Mouse (Mus musculus): ENCODE data around the gene Inafm1. TPM values are rescaled to one million over a fixed set of nuclear protein-coding genes. Genes with fewer than 3 reads are reported as not detected.
A peak's percentile ranks its signal among the peaks of the same experiment; 100 is the strongest.

The Inafm1 gene
- polyA plus RNA-seq, 1 experiment from 2014 or later: 32.0 TPM

GRCm38 (mm10) chr7:16284001-16284400, 10.6 kb upstream of the Inafm1 start:
- Histone ChIP-seq H3K9ac (ENCODE audit: low read depth, low read length) (no peak overlapping the region), H3K4me3 (replicated peaks; ENCODE audit: low read depth, low read length) (no peak overlapping the region), H3K4me2 (ENCODE audit: low read length) (no peak overlapping the region), H3K4me1 (replicated peaks; ENCODE audit: insufficient read depth, low read length) (no peaks in the 10 kb centered on the region), H3K27ac (no peak overlapping the region), H3K27me3 (ENCODE audit: insufficient read depth, low read length) (no peaks in the 10 kb centered on the region), H3K9me3 (replicated peaks; ENCODE audit: low read length) (no peaks in the 10 kb centered on the region), H3K36me3 (ENCODE audit: insufficient read depth, low read length) (peaks cover 27% of the 10 kb centered on the region)
- DNase-seq (ENCODE audit: low spot score): no peak
- no peak for TF ChIP-seq CTCF (IDR thresholded peaks at IDR 0.05; ENCODE audit: low read depth)
- 83% methylated on average over 8 of the region's 8 CpGs for WGBS
- ATAC-seq (replicated peaks; ENCODE audit: low FRiP score, low read depth): no peak

GRCm38 (mm10) chr7:16282334-16282733, 8.9 kb upstream of the Inafm1 start:
- WGBS: 86% methylated on average over 13 of the region's 13 CpGs
- no peak for DNase-seq (ENCODE audit: low spot score)
- no peak overlapping the region for H3K4me2 ChIP-seq (ENCODE audit: low read length)
- no peak overlapping the region for H3K27ac ChIP-seq
- H3K36me3 ChIP-seq (ENCODE audit: insufficient read depth, low read length): peaks cover 38% of the 10 kb centered on the region
- no peak for ATAC-seq (replicated peaks; ENCODE audit: low FRiP score, low read depth)
- no peak for TF ChIP-seq CTCF (IDR thresholded peaks at IDR 0.05; ENCODE audit: low read depth)
- H3K9ac ChIP-seq (ENCODE audit: low read depth, low read length): no peak overlapping the region
- H3K4me3 ChIP-seq (replicated peaks; ENCODE audit: low read depth, low read length): no peak overlapping the region
- H3K4me1 ChIP-seq (replicated peaks; ENCODE audit: insufficient read depth, low read length): no peaks in the 10 kb centered on the region
- no peaks in the 10 kb centered on the region for H3K9me3 ChIP-seq (replicated peaks; ENCODE audit: low read length)
- no peaks in the 10 kb centered on the region for H3K27me3 ChIP-seq (ENCODE audit: insufficient read depth, low read length)

- H3K27me3 ChIP-seq (ENCODE audit: insufficient read depth, low read length): no peaks in the 10 kb centered on the region
- WGBS: 89% methylated on average over 11 of the region's 11 CpGs
- H3K36me3 ChIP-seq (ENCODE audit: insufficient read depth, low read length): peaks cover 45% of the 10 kb centered on the region
- H3K4me3 ChIP-seq (replicated peaks; ENCODE audit: low read depth, low read length): no peak overlapping the region
- H3K27ac ChIP-seq: no peak overlapping the region
- TF ChIP-seq CTCF (IDR thresholded peaks at IDR 0.05; ENCODE audit: low read depth): no peak
- H3K4me1 ChIP-seq (replicated peaks; ENCODE audit: insufficient read depth, low read length): no peaks in the 10 kb centered on the region
- ATAC-seq (replicated peaks; ENCODE audit: low FRiP score, low read depth) (no peak), DNase-seq (ENCODE audit: low spot score) (no peak)
- H3K9me3 ChIP-seq (replicated peaks; ENCODE audit: low read length): no peaks in the 10 kb centered on the region
- H3K9ac ChIP-seq (ENCODE audit: low read depth, low read length): no peak overlapping the region
- H3K4me2 ChIP-seq (ENCODE audit: low read length): no peak overlapping the region
These were observed 7.3 kb upstream of the Inafm1 start for GRCm38 (mm10) chr7:16280721-16281120.

- no peak overlapping the region; the same call in 1 of the 2 replicates for H3K4me2 ChIP-seq (ENCODE audit: low read length)
- no peak for TF ChIP-seq CTCF (IDR thresholded peaks at IDR 0.05; ENCODE audit: low read depth)
- no peaks in the 10 kb centered on the region for H3K9me3 ChIP-seq (replicated peaks; ENCODE audit: low read length)
- ATAC-seq (replicated peaks; ENCODE audit: low FRiP score, low read depth): no peak
- H3K27me3 ChIP-seq (ENCODE audit: insufficient read depth, low read length): no peaks in the 10 kb centered on the region
- H3K36me3 ChIP-seq (ENCODE audit: insufficient read depth, low read length): peaks cover 27% of the 10 kb centered on the region
- peaks cover 5% of the 10 kb centered on the region for H3K4me1 ChIP-seq (replicated peaks; ENCODE audit: insufficient read depth, low read length)
- H3K9ac ChIP-seq (ENCODE audit: low read depth, low read length): no peak overlapping the region
- no peak overlapping the region for H3K4me3 ChIP-seq (replicated peaks; ENCODE audit: low read depth, low read length)
- WGBS: 87% methylated on average over 10 of the region's 10 CpGs
- no peak for DNase-seq (ENCODE audit: low spot score)
- H3K27ac ChIP-seq: no peak overlapping the region
These were observed 1.8 kb upstream of the Inafm1 start for GRCm38 (mm10) chr7:16274922-16275890.

GRCm38 (mm10) chr7:16273766-16274140, 336 bp upstream of the Inafm1 start:
- peak; percentile 94 for DNase-seq (ENCODE audit: low spot score)
- H3K4me1 ChIP-seq (replicated peaks; ENCODE audit: insufficient read depth, low read length): peaks cover 5% of the 10 kb centered on the region

GRCm38 (mm10) chr7:16272681-16273080, 736 bp downstream of the Inafm1 start:
- Histone ChIP-seq H3K27ac (peak overlapping the region; percentile 91), H3K36me3 (ENCODE audit: insufficient read depth, low read length) (peaks cover 18% of the 10 kb centered on the region), H3K9me3 (replicated peaks; ENCODE audit: low read length) (no peaks in the 10 kb centered on the region), H3K4me3 (replicated peaks; ENCODE audit: low read depth, low read length) (peak overlapping the region; percentile 66), H3K9ac (ENCODE audit: low read depth, low read length) (peak overlapping the region; percentile 77), H3K4me2 (ENCODE audit: low read length) (peak overlapping the region; percentile 84), H3K27me3 (ENCODE audit: insufficient read depth, low read length) (no peaks in the 10 kb centered on the region), H3K4me1 (replicated peaks; ENCODE audit: insufficient read depth, low read length) (peaks cover 5% of the 10 kb centered on the region)
- peak; percentile 79 for DNase-seq (ENCODE audit: low spot score)
- ATAC-seq (replicated peaks; ENCODE audit: low FRiP score, low read depth): peak; percentile 83
- under 1% methylated on average over 40 of the region's 46 CpGs for WGBS
- peak; percentile 25; the same call in 1 of the 2 replicates for TF ChIP-seq CTCF (IDR thresholded peaks at IDR 0.05; ENCODE audit: low read depth)

More at GRCm38 (mm10) chr7:16273766-16274140, 336 bp upstream of the Inafm1 start:
- peak overlapping the region; percentile 66 for H3K4me3 ChIP-seq (replicated peaks; ENCODE audit: low read depth, low read length)
- peak overlapping the region; percentile 84 for H3K4me2 ChIP-seq (ENCODE audit: low read length)
- H3K27ac ChIP-seq: peak overlapping the region; percentile 91
- no peaks in the 10 kb centered on the region for H3K9me3 ChIP-seq (replicated peaks; ENCODE audit: low read length)
- H3K9ac ChIP-seq (ENCODE audit: low read depth, low read length): peak overlapping the region; percentile 77
- peak; percentile 77 for ATAC-seq (replicated peaks; ENCODE audit: low FRiP score, low read depth)
- TF ChIP-seq CTCF (IDR thresholded peaks at IDR 0.05; ENCODE audit: low read depth): no peak
- H3K36me3 ChIP-seq (ENCODE audit: insufficient read depth, low read length): peaks cover 27% of the 10 kb centered on the region
- under 1% methylated on average over 18 of the region's 18 CpGs for WGBS
- H3K27me3 ChIP-seq (ENCODE audit: insufficient read depth, low read length): no peaks in the 10 kb centered on the region

All from kidney, postnatal 0 days (tissue).